Mouse (Mus musculus) hindbrain, embryonic 11.5 days (tissue): ENCODE results near the gene Ubqln1. TPM values are rescaled to one million over a fixed set of nuclear protein-coding genes. Genes with fewer than 3 reads are reported as not detected.

ENCODE experiments used
- ATAC-seq: fragments of 200-750 bp; cut with Nextera tagmentation; 2 replicates; pipeline ENCODE4 v1.8.0; 2017; ENCODE audit warnings: mild to moderate bottlenecking, moderate TSS enrichment, moderate library complexity; ENCODE audit not compliant: low FRiP score
- DNase-seq: peaks from one replicate; pipeline ENCODE4 v3.0.0-alpha.2; 2015; ENCODE audit warnings: low spot score
- H3K27ac ChIP-seq: fragments of 300-500 bp; sonication (generic); 2 replicates; pipeline ENCODE4 v1.5.1; 2014; ENCODE audit warnings: mild to moderate bottlenecking, low read depth, low read length
- H3K27me3 ChIP-seq: fragments of 300-500 bp; sonication (generic); 2 replicates; pipeline ENCODE4 v1.6.1; 2014; ENCODE audit warnings: mild to moderate bottlenecking, low read length, moderate library complexity, mixed read lengths; ENCODE audit not compliant: control insufficient read depth, insufficient read depth
- H3K36me3 ChIP-seq: fragments of 300-500 bp; sonication (generic); 2 replicates; pipeline ENCODE4 v1.6.1; 2014; ENCODE audit warnings: mild to moderate bottlenecking, low read length, moderate library complexity, mixed read lengths; ENCODE audit not compliant: control insufficient read depth, insufficient read depth
- H3K4me1 ChIP-seq: fragments of 300-500 bp; sonication (generic); replicated peaks from 2 replicates; pipeline ENCODE4 v1.6.1; 2014; ENCODE audit warnings: low read length, mixed read lengths; ENCODE audit not compliant: control insufficient read depth, insufficient read depth
- H3K4me2 ChIP-seq: fragments of 300-500 bp; sonication (generic); replicated peaks from 2 replicates; pipeline ENCODE4 v1.6.1; 2014; ENCODE audit warnings: mild to moderate bottlenecking, low read depth, low read length
- H3K4me3 ChIP-seq: fragments of 300-500 bp; sonication (generic); 2 replicates; pipeline ENCODE4 v1.5.1; 2014; ENCODE audit warnings: low read depth, low read length
- H3K9ac ChIP-seq: fragments of 300-500 bp; sonication (generic); 2 replicates; pipeline ENCODE4 v1.6.1; 2014; ENCODE audit warnings: low read depth, low read length
- H3K9me3 ChIP-seq: fragments of 300-500 bp; sonication (generic); 2 replicates; pipeline ENCODE4 v1.6.1; 2016; ENCODE audit warnings: low read length; ENCODE audit not compliant: control insufficient read depth
- WGBS: fragments of 180-500 bp; shearing (Covaris S2); extraction: QIAGEN DNeasy Blood & Tissue Kit; methylation state at CpG from one replicate; pipeline ENCODE4 v1.1.7; 2014; 5-methylcytosine and 5-hydroxymethylcytosine counted together
- polyA plus RNA-seq: library from polyadenylated mRNA; unstranded; fragments of >200 nt; fragmentation: Nextera tagmentation; extraction: Ambion mirVana; gene quantifications from 2 replicates; pipeline ENCODE4 v1.2.1, GENCODE M21; 2014

Ubqln1 gene
- polyA plus RNA-seq, 1 experiment from 2014 or later = 124 TPM

- no peak overlapping the region for H3K27ac ChIP-seq
- no peaks in the 10 kb centered on the region for H3K27me3 ChIP-seq
- H3K36me3 ChIP-seq = peaks cover 13% of the 10 kb centered on the region
- H3K4me3 ChIP-seq = no peak overlapping the region
- no peak overlapping the region for H3K4me2 ChIP-seq
- no peaks in the 10 kb centered on the region for H3K9me3 ChIP-seq
- H3K9ac ChIP-seq = no peak overlapping the region
- WGBS = 97% methylated on average over 3 of the region's 3 CpGs
- no peak for ATAC-seq
- DNase-seq = no peak
- H3K4me1 ChIP-seq = no peaks in the 10 kb centered on the region
Observed at GRCm38 (mm10) chr13:58193221-58193620, 22.2 kb downstream of the Ubqln1 start.

- Histone ChIP-seq H3K4me1 (no peaks in the 10 kb centered on the region), H3K4me2 (no peak overlapping the region), H3K9ac (no peak overlapping the region), H3K27ac (no peak overlapping the region), H3K9me3 (no peaks in the 10 kb centered on the region), H3K27me3 (no peaks in the 10 kb centered on the region), H3K36me3 (peaks cover 13% of the 10 kb centered on the region), H3K4me3 (no peak overlapping the region)
- DNase-seq (no peak), ATAC-seq (no peak)
- WGBS = 94% methylated on average over 6 of the region's 6 CpGs
Observed at GRCm38 (mm10) chr13:58192146-58192545, 23.3 kb downstream of the Ubqln1 start.

GRCm38 (mm10) chr13:58191516-58191915, 23.9 kb downstream of the Ubqln1 start:
- Histone ChIP-seq H3K9ac (no peak overlapping the region), H3K4me2 (no peak overlapping the region), H3K4me1 (no peaks in the 10 kb centered on the region), H3K27me3 (no peaks in the 10 kb centered on the region), H3K36me3 (peaks cover 13% of the 10 kb centered on the region), H3K9me3 (no peaks in the 10 kb centered on the region), H3K27ac (no peak overlapping the region), H3K4me3 (no peak overlapping the region)
- DNase-seq (no peak), ATAC-seq (no peak)
- 98% methylated on average over 14 of the region's 14 CpGs for WGBS

GRCm38 (mm10) chr13:58189473-58189872, 26.0 kb downstream of the Ubqln1 start:
- no peak for ATAC-seq
- no peak for DNase-seq
- peaks cover 13% of the 10 kb centered on the region for H3K36me3 ChIP-seq

GRCm38 (mm10) chr13:58188412-58188811, 27.0 kb downstream of the Ubqln1 start:
- Histone ChIP-seq H3K9me3 (no peaks in the 10 kb centered on the region), H3K27me3 (no peaks in the 10 kb centered on the region), H3K4me2 (no peak overlapping the region), H3K4me3 (no peak overlapping the region), H3K9ac (no peak overlapping the region), H3K36me3 (peaks cover 13% of the 10 kb centered on the region), H3K27ac (no peak overlapping the region), H3K4me1 (no peaks in the 10 kb centered on the region)
- DNase-seq (peak; percentile 91), ATAC-seq (no peak)
- WGBS = 69% methylated on average over 4 of the region's 4 CpGs

More at GRCm38 (mm10) chr13:58189473-58189872, 26.0 kb downstream of the Ubqln1 start:
- Histone ChIP-seq H3K9me3 (no peaks in the 10 kb centered on the region), H3K9ac (no peak overlapping the region), H3K4me1 (no peaks in the 10 kb centered on the region), H3K4me2 (no peak overlapping the region), H3K27me3 (no peaks in the 10 kb centered on the region), H3K4me3 (no peak overlapping the region), H3K27ac (no peak overlapping the region)
- WGBS = 92% methylated on average over 5 of the region's 5 CpGs

GRCm38 (mm10) chr13:58187751-58188150, 27.7 kb downstream of the Ubqln1 start:
- no peak for DNase-seq

GRCm38 (mm10) chr13:58186281-58186680, 29.2 kb downstream of the Ubqln1 start:
- ATAC-seq (no peak), DNase-seq (no peak)
- H3K27me3 ChIP-seq = no peaks in the 10 kb centered on the region
- no peak overlapping the region for H3K4me3 ChIP-seq
- H3K4me1 ChIP-seq = no peaks in the 10 kb centered on the region
- 89% methylated on average over 8 of the region's 8 CpGs for WGBS
- H3K9me3 ChIP-seq = no peaks in the 10 kb centered on the region
- H3K9ac ChIP-seq = no peak overlapping the region
- H3K36me3 ChIP-seq = peaks cover 7% of the 10 kb centered on the region
- H3K27ac ChIP-seq = no peak overlapping the region
- H3K4me2 ChIP-seq = no peak overlapping the region

More at GRCm38 (mm10) chr13:58187751-58188150, 27.7 kb downstream of the Ubqln1 start:
- H3K4me3 ChIP-seq = no peak overlapping the region
- H3K36me3 ChIP-seq = peaks cover 13% of the 10 kb centered on the region
- H3K27me3 ChIP-seq = no peaks in the 10 kb centered on the region
- no peaks in the 10 kb centered on the region for H3K9me3 ChIP-seq
- no peak overlapping the region for H3K4me2 ChIP-seq
- ATAC-seq = no peak
- no peak overlapping the region for H3K9ac ChIP-seq
- H3K4me1 ChIP-seq = no peaks in the 10 kb centered on the region
- H3K27ac ChIP-seq = no peak overlapping the region
- WGBS = 77% methylated on average over 3 of the region's 3 CpGs

GRCm38 (mm10) chr13:58184111-58184510, 31.3 kb downstream of the Ubqln1 start:
- no peaks in the 10 kb centered on the region for H3K36me3 ChIP-seq
- H3K4me2 ChIP-seq = no peak overlapping the region

GRCm38 (mm10) chr13:58181607-58182551, 33.6 kb downstream of the Ubqln1 start:
- Histone ChIP-seq H3K27me3 (no peaks in the 10 kb centered on the region), H3K4me1 (no peaks in the 10 kb centered on the region), H3K27ac (no peak overlapping the region), H3K36me3 (no peaks in the 10 kb centered on the region), H3K9me3 (no peaks in the 10 kb centered on the region), H3K4me3 (no peak overlapping the region), H3K9ac (no peak overlapping the region), H3K4me2 (no peak overlapping the region)
- DNase-seq (no peak), ATAC-seq (no peak)
- WGBS = 88% methylated on average over 14 of the region's 14 CpGs

More at GRCm38 (mm10) chr13:58184111-58184510, 31.3 kb downstream of the Ubqln1 start:
- DNase-seq (no peak), ATAC-seq (no peak)
- Histone ChIP-seq H3K4me3 (no peak overlapping the region), H3K27ac (no peak overlapping the region), H3K9ac (no peak overlapping the region), H3K4me1 (no peaks in the 10 kb centered on the region), H3K27me3 (no peaks in the 10 kb centered on the region), H3K9me3 (no peaks in the 10 kb centered on the region)
- whole genome bisulfite sequencing = 88% methylated on average over 3 of the region's 3 CpGs
